Mouse (Mus musculus): ENCODE data around the gene Iqcf3.

DNA sequence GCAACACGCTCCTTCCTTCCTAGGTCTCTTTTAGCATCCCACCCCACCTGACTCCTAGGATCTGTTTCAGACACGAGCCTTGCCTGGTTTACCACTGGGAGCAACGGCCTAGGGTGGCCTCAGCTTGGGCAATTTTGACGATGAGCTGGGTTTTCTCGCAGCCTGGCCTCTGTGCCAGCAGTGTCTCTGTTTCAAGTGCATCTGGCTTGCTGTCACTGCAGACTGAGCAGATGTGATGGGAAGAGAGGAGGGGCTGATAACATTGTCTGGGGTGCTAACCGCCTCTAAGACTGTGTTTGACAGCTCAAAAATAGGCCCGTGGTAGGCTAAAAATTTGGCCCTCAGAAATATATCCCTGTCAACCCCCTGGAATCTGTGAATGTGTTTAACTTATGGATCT lies 34.4 kb upstream of the Iqcf3 start:
- TF ChIP-seq POLR2A (IDR thresholded peaks at IDR 0.05; ENCODE audit: low read depth, low read length), result no peak
- TF ChIP-seq CTCF (IDR thresholded peaks at IDR 0.05; ENCODE audit: borderline replicate concordance, insufficient read depth, low read length), result no peak

Measured in embryonic fibroblast, embryonic 13.5 days (primary cell).